Mouse (Mus musculus) limb, embryonic 10.5 days (tissue): Measurements from ENCODE around the gene Adam12. TPM values are rescaled to one million over a fixed set of nuclear protein-coding genes. Genes with fewer than 3 reads are reported as not detected.

ENCODE experiments used
- DNase-seq: peaks from one replicate; pipeline ENCODE4 v3.0.0-alpha.2; 2017; ENCODE audit warnings: low spot score
- H3K27ac ChIP-seq: fragments of 300-500 bp; sonication (generic); 2 replicates; pipeline ENCODE4 v1.5.1; 2016; ENCODE audit warnings: mild to moderate bottlenecking
- H3K27me3 ChIP-seq: fragments of 300-500 bp; sonication (generic); 2 replicates; pipeline ENCODE4 v1.6.1; 2016; ENCODE audit warnings: low read depth, mild to moderate bottlenecking; ENCODE audit not compliant: poor library complexity, severe bottlenecking
- H3K36me3 ChIP-seq: fragments of 300-500 bp; sonication (generic); 2 replicates; pipeline ENCODE4 v1.6.1; 2016; ENCODE audit warnings: mild to moderate bottlenecking, moderate library complexity
- H3K4me1 ChIP-seq: fragments of 300-500 bp; sonication (generic); 2 replicates; pipeline ENCODE4 v1.6.1; 2016
- H3K4me3 ChIP-seq: fragments of 300-500 bp; sonication (generic); 2 replicates; pipeline ENCODE4 v1.5.1; 2016; ENCODE audit warnings: mild to moderate bottlenecking, moderate library complexity
- H3K9me3 ChIP-seq: fragments of 300-500 bp; sonication (generic); replicated peaks from 2 replicates; pipeline ENCODE4 v1.6.1; 2016; ENCODE audit warnings: mild to moderate bottlenecking
- WGBS: fragments of 180-500 bp; shearing (Covaris S2); methylation state at CpG from one replicate; pipeline ENCODE4 v1.1.7; 2016; 5-methylcytosine and 5-hydroxymethylcytosine counted together
- polyA plus RNA-seq: library from polyadenylated mRNA; unstranded; fragments of >200 nt; fragmentation: Nextera tagmentation; extraction: Ambion mirVana; gene quantifications from 2 replicates; pipeline ENCODE4 v1.2.1, GENCODE M21; 2016

The Adam12 gene
- polyA plus RNA-seq: 3.1 and 3.4 TPM in 2 replicates

DNA sequence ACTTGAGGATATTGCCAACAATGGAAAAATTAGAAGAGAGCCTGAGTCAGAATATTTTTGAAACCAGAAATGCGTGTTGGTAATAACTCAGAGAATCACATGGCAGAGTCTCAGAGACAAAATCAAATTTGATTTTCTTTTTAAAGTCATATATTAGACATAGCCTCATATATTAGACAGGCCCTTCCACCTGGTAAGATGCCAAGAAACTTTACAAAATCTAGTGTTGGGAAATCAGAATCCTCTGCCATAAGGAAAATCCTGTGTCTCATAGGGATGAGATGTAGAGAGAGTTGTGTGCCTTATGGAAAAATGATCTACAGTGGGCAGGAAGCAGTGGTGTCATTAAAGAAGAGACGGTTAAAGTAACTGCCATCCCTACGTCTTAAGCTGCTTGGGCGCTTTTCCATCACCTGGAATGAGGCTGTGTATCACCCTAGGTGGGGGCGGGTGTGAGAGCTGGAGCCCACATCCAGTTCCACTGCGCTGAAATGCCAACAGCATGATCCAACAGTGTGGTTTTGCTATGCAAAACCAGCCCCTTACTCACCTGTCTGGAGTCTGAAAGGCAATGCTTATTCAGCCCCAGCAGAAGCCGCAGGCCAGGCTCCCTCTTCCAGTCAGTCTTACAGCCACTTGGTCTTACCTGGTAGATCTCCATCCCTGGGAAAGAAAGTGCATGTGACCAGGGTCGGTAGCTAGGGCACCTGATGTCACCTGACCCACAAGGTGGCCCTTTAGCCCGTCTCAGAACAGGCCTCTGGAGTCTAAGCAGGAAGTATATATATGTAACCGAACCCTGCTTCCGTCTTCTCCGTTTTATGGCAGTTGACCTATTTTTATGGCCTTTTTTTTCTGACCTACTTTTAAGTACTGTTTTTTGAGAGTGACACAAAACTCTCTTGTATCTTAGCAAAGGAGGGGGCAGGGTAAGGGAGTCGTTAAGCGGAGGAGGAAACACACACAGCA is at the start of gene Adam12:
Gene Adam12, minus strand, starts transcription at position 769 of the 969 bp plus-strand sequence.
- peak within 1 kb of the TSS; percentile 62 for H3K27ac ChIP-seq
- peaks cover 37% of the 10 kb centered on the region for H3K4me1 ChIP-seq

DNA sequence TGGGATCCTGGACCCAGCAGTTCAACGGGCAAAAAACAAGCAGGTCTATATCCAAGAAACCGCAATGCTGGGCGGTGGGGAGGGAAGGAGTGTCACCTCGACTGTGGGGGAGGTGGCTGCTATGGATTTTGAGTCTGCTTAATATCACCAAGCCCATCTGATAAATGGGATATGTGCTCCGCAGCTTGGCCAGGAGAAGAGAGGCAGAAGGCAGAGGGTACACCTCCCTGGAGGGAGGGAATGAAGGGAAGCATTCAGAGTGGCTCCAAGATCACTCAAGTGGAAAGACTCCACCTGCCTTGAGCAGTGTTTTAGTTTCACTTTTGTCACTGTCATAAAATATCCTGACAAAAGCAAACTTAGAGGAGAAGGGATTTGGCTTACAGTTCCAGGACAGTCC is 41.0 kb upstream of the Adam12 start:
- no peaks in the 10 kb centered on the region for H3K36me3 ChIP-seq
- no peak overlapping the region for H3K27ac ChIP-seq
- H3K9me3 ChIP-seq: no peaks in the 10 kb centered on the region
- H3K27me3 ChIP-seq: no peaks in the 10 kb centered on the region
- no peak overlapping the region for H3K4me3 ChIP-seq
- WGBS: 92% methylated on average over 5 of the region's 5 CpGs
- no peak for DNase-seq
- H3K4me1 ChIP-seq: no peaks in the 10 kb centered on the region

More for the DNA sequence above, at the start of gene Adam12:
- no peak for DNase-seq
- 72% methylated on average over 14 of the region's 14 CpGs for WGBS
- Histone ChIP-seq H3K9me3 (no peaks in the 10 kb centered on the region), H3K27me3 (peaks cover 6% of the 10 kb centered on the region; the same call in 1 of the 2 replicates), H3K4me3 (no peak within 1 kb of the TSS), H3K36me3 (no peaks in the 10 kb centered on the region)

DNA sequence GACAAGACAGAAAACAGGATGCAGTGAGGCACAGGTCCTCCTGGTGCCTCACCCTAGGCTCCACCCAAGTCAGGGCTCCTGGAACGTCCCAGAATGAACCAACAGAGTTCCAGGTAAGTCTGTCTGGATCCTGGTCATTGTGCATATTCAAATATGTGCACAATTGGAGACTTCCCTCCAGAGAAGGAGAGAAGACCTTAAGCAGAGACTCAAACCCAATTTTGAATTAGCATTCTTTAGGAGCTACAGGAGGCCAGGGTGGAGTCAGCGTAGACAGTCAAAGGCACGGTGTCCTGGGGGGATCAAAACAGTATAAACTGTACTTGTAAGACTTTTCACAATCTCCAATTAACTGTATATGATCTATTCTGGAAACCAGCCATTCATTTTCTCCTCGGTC is 40.5 kb upstream of the Adam12 start:
- no peak overlapping the region for H3K27ac ChIP-seq
- no peaks in the 10 kb centered on the region for H3K4me1 ChIP-seq
- DNase-seq: no peak
- H3K4me3 ChIP-seq: no peak overlapping the region
- H3K36me3 ChIP-seq: no peaks in the 10 kb centered on the region
- H3K27me3 ChIP-seq: no peaks in the 10 kb centered on the region
- no peaks in the 10 kb centered on the region for H3K9me3 ChIP-seq
- 81% methylated on average over 4 of the region's 4 CpGs for WGBS

- Histone ChIP-seq H3K4me1 (peaks cover 6% of the 10 kb centered on the region), H3K9me3 (no peaks in the 10 kb centered on the region), H3K4me3 (no peak overlapping the region), H3K27ac (no peak overlapping the region), H3K36me3 (no peaks in the 10 kb centered on the region), H3K27me3 (no peaks in the 10 kb centered on the region)
- no peak for DNase-seq
- 85% methylated on average over 4 of the region's 4 CpGs for WGBS
Measured at GRCm38 (mm10) chr7:134265783-134266182, 33.8 kb upstream of the Adam12 start.

GRCm38 (mm10) chr7:134263146-134263906 is 31.4 kb upstream of the Adam12 start:
- H3K27ac ChIP-seq: no peak overlapping the region

GRCm38 (mm10) chr7:134261003-134261701 is 29.2 kb upstream of the Adam12 start:
- WGBS: 60% methylated on average over 4 of the region's 4 CpGs
- Histone ChIP-seq H3K27me3 (no peaks in the 10 kb centered on the region), H3K9me3 (no peaks in the 10 kb centered on the region), H3K27ac (no peak overlapping the region), H3K4me3 (no peak overlapping the region), H3K4me1 (peaks cover 6% of the 10 kb centered on the region), H3K36me3 (no peaks in the 10 kb centered on the region)
- no peak for DNase-seq

More at GRCm38 (mm10) chr7:134263146-134263906, 31.4 kb upstream of the Adam12 start:
- WGBS: 45% methylated on average over 4 of the region's 4 CpGs
- Histone ChIP-seq H3K27me3 (no peaks in the 10 kb centered on the region), H3K36me3 (no peaks in the 10 kb centered on the region), H3K9me3 (no peaks in the 10 kb centered on the region), H3K4me1 (peaks cover 6% of the 10 kb centered on the region), H3K4me3 (no peak overlapping the region)
- DNase-seq: peak; percentile 77

GRCm38 (mm10) chr7:134250273-134250870 is 18.4 kb upstream of the Adam12 start:
- DNase-seq: no peak
- 88% methylated on average over 7 of the region's 7 CpGs for WGBS

DNA sequence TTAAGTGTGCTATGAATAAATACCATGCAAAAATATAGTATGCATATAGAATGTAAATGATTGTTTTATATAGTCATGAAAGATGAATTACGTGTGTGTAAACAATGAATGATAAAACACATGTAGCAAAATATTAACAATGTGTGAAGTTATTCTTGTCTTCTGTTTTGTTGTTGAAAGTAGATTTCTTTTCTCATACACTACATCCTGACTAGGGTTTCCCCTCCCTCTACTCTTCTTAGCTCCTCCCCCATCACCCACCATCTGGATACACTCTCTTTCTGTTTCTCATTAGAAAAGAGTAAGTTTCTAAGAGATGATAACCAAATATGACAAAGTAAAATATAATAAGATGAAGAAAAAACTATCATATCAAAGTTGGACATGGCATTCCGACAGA is 16.1 kb upstream of the Adam12 start:
- no peak overlapping the region for H3K4me3 ChIP-seq
- H3K36me3 ChIP-seq: no peaks in the 10 kb centered on the region
- H3K9me3 ChIP-seq: no peaks in the 10 kb centered on the region
- WGBS: 93% methylated on average over 2 of the region's 2 CpGs
- no peaks in the 10 kb centered on the region for H3K27me3 ChIP-seq
- no peak for DNase-seq
- H3K4me1 ChIP-seq: peaks cover 5% of the 10 kb centered on the region; the same call in 1 of the 2 replicates
- no peak overlapping the region for H3K27ac ChIP-seq

More at GRCm38 (mm10) chr7:134250273-134250870, 18.4 kb upstream of the Adam12 start:
- Histone ChIP-seq H3K27ac (no peak overlapping the region), H3K4me3 (no peak overlapping the region), H3K4me1 (peaks cover 5% of the 10 kb centered on the region; the same call in 1 of the 2 replicates), H3K9me3 (no peaks in the 10 kb centered on the region), H3K27me3 (no peaks in the 10 kb centered on the region), H3K36me3 (no peaks in the 10 kb centered on the region)

- WGBS: 45% methylated on average over 5 of the region's 5 CpGs
Measured at GRCm38 (mm10) chr7:134246624-134247023, 14.7 kb upstream of the Adam12 start.

DNA sequence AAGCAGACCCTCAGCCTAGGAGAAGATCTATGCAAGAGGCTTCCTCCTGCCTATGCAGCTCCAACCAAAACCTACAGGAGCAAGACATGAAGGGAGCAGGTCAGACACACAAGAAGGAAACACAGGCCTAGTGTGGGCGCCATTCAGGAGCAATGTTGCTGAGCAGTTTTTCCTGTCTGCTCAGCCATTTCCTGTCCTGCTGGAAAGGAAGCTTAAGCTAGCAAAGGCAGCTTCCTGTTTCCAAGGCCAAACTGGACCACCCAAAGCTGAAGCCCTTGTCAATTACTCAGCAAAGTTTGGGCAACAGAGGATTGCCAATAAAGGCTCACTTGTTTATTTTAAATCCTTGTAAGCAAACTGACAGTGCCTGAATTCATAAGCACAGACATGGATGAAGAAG is 10.8 kb upstream of the Adam12 start:
- Histone ChIP-seq H3K4me3 (no peak overlapping the region), H3K27ac (no peak overlapping the region), H3K36me3 (no peaks in the 10 kb centered on the region), H3K4me1 (peaks cover 5% of the 10 kb centered on the region; the same call in 1 of the 2 replicates), H3K27me3 (no peaks in the 10 kb centered on the region), H3K9me3 (no peaks in the 10 kb centered on the region)
- no peak for DNase-seq
- WGBS: 86% methylated on average over 1 of the region's 1 CpGs

More at GRCm38 (mm10) chr7:134246624-134247023, 14.7 kb upstream of the Adam12 start:
- no peak for DNase-seq
- Histone ChIP-seq H3K36me3 (no peaks in the 10 kb centered on the region), H3K27ac (0 out of 2 replicates have a peak overlapping the region, but pooled peaks have one; percentile 19), H3K4me3 (no peak overlapping the region), H3K27me3 (no peaks in the 10 kb centered on the region), H3K9me3 (no peaks in the 10 kb centered on the region), H3K4me1 (peaks cover 5% of the 10 kb centered on the region; the same call in 1 of the 2 replicates)

GRCm38 (mm10) chr7:134241212-134241611 is 9.3 kb upstream of the Adam12 start:
- Histone ChIP-seq H3K27me3 (no peaks in the 10 kb centered on the region), H3K4me1 (no peaks in the 10 kb centered on the region; the same call in 1 of the 2 replicates), H3K36me3 (no peaks in the 10 kb centered on the region), H3K9me3 (no peaks in the 10 kb centered on the region), H3K4me3 (no peak overlapping the region), H3K27ac (no peak overlapping the region)
- no peak for DNase-seq
- 90% methylated on average over 4 of the region's 4 CpGs for WGBS

DNA sequence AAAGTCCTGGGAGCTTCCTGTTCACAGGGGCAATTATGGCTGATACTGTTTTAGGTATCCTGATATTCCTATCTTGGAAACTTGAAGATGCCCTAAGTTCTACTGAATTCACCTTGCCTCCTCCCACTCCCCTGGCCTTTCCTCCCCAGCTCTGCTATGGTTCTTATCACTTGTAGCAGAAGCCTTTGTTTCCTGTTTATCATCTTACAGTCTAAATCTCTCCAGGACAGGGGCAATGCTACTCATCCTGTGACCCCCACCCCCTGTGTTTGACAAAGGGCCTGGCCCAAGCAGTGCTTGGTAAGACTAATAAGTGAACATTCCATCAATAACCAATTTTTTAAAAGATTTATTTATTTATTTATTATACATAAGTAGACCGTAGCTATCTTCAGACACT is 8.6 kb upstream of the Adam12 start:
- no peak overlapping the region for H3K27ac ChIP-seq
- no peaks in the 10 kb centered on the region for H3K27me3 ChIP-seq
- DNase-seq: no peak
- no peaks in the 10 kb centered on the region for H3K9me3 ChIP-seq
- no peak overlapping the region for H3K4me3 ChIP-seq
- H3K36me3 ChIP-seq: no peaks in the 10 kb centered on the region
- no peaks in the 10 kb centered on the region for H3K4me1 ChIP-seq
- 90% methylated on average over 1 of the region's 1 CpGs for WGBS
